Mouse (Mus musculus): ENCODE measurements around the gene 4931422A03Rik. TPM values are rescaled to one million over a fixed set of nuclear protein-coding genes. Genes with fewer than 3 reads are reported as not detected.

Gene 4931422A03Rik
- total RNA-seq, 2 experiments from 2014 or later = not detected

DNA sequence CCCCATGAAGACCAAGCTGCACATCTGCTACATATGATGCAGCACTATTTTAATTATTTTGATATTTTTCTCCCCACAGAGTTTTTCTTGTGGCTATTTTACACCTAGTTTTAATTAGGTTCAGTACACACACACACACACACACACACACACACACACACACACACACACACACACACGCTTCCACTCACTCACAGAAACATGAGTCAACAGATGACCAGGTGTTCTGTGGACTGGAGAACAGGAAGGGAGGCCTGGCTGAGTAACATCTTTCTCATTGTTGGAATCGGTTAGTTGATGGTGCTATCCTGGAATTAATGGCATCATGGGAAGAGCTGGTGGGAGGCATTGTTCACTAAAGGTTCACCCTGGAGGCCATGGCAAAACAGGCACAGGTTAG, 90.5 kb downstream of the 4931422A03Rik start:
- no peak for DNase-seq (ENCODE audit: low spot score in 2 of 2)

DNA sequence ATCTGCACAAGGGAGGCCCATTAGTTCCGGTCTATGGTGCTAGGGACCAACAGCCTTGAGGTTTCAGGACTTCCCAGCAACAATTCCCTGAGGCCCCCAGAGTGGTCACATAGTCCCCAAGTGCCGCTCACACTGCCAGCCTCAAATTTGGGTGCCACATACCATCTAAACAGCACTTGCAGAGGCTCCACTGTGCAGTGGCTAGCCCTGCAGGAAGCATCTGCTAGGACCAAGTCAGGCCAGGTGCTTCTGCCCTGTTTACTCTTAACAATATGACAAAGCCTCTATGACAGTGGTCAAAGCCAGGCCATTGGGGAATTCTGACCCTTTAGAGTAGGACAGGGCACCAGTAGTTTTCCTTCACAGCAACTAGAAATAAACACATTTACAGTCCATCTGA, 91.5 kb downstream of the 4931422A03Rik start:
- no peak for DNase-seq (ENCODE audit: low spot score in 2 of 2)

GRCm38 (mm10) chr2:103935691-103936435, 92.3 kb downstream of the 4931422A03Rik start:
- no peak for DNase-seq (ENCODE audit: low spot score in 2 of 2)

- no peak for DNase-seq (ENCODE audit: low spot score in 2 of 2)
Observed at GRCm38 (mm10) chr2:103934670-103935069, 93.5 kb downstream of the 4931422A03Rik start.

- no peak for DNase-seq (ENCODE audit: low spot score in 2 of 2)
Observed at GRCm38 (mm10) chr2:103934270-103934669, 93.9 kb downstream of the 4931422A03Rik start.

GRCm38 (mm10) chr2:103932480-103932879, 95.7 kb downstream of the 4931422A03Rik start:
- no peak for DNase-seq (ENCODE audit: low spot score in 2 of 2)

DNA sequence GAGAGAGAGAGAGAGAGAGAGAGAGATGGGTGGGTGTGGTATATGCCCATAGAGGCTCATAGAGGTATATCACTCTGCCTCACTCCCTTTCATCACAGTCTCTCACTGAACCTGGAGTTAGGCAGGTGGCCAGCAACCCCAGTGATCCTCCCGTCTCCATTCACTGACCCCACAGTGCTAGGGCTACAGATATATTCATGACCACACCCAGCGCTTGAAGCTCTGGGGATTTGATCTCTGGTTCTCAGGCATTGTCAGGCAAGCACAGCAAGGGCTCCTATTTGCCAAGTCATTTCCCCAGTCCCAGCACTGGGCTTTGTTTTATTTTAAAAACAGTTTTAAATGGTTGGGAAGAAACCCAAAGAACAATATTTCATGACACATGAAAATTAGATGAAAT, 96.1 kb downstream of the 4931422A03Rik start:
- DNase-seq (ENCODE audit: low spot score in 2 of 2) = peak in 1 of 2 experiments; percentile 48

DNA sequence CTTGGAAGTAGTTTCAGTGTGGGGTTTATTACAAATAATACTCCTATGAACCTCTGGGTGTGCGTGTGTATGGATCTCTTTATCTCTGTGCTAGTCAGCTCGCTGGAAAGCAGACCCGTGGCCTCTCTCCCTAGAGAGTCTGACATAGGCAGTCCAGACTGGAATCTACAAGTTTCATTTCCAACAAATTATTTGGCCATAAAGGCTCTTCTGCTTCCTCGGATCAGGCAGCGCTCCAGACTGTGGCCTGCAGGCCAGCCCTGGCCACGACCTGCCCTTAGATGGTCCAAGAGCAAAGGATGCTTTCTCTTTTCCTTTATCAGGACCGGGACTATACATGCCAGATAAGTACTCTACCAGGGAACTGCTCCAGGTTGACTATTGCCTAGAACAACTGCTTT, 96.7 kb downstream of the 4931422A03Rik start:
- DNase-seq (ENCODE audit: low spot score in 2 of 2) = peak in 1 of 2 experiments; percentile 76

- peak in 1 of 2 experiments; percentile 36 for DNase-seq (ENCODE audit: low spot score in 2 of 2)
Observed at GRCm38 (mm10) chr2:103930306-103931019, 97.7 kb downstream of the 4931422A03Rik start.

DNA sequence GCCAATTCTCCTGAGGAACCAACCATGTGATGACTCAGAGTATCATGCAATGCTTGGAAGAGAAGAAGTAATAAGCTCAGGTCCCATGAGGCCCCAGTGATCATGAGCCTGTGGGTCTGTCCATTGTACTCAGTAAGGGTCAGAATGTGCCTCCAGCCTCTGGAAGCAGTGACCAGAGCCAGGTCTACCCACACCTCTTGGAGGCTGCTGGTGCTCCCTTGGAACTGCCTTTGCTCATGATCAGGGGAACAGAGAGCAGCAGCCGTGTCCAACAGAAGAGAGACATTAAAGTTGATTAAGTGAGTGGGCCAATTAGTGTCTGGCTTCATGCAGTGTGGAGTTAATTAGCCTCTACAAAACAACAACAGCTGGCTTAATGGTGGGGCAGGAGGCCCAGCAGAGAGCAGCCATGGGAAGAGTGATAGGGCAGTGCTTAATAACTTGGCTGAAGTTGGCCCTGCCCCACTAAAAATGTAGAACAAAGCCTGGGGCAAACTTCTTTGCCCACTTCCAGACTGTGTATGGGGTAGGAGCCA, 100.5 kb downstream of the 4931422A03Rik start:
- peak in 1 of 2 experiments; percentile 28 for DNase-seq (ENCODE audit: low spot score in 2 of 2)

DNA sequence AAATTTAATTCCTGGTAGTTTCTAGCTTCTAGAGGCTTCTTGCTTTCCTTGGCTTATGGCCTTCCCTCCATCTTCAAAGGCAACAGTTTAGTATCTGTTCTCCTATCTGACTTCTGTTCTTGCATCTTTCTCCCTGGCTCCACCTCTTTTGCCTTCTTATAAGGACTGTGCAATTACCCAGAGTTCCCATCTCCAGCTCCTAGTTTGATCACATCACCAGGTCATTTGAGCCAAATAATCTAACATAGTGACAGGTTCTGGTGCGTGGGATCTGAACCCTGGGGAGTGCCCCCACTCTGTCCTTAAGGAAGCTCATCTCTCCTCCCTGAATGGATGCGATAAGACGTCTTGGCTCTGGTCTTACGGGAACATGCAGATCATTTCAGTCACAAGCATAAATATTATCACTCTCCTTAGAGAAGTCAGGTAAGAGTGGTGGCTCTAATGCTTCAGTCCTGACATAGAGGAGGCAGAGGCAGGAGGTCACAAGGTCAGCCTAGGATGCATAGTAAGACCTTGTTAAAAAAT, 101.5 kb downstream of the 4931422A03Rik start:
- DNase-seq (ENCODE audit: low spot score in 2 of 2) = no peak

DNA sequence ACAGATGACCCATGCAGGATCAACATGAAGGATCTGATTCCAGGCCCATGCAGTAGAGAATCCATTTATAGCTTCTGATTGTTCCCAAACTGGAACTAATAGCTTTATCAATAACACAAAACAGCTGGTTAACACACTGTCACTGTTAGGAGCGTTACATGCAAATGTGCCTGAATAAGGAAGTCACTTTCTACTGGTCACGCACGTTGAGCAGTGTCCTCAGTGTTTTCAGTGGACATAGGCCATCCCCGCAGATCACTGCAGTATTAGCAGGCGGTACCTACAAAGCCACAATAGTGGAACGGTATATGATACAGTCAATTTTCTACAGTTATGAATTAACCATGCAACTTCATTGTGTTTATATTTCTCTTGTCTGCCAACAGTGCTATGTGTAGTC, 108.7 kb downstream of the 4931422A03Rik start:
- no peak for DNase-seq (ENCODE audit: low spot score in 2 of 2)

DNA sequence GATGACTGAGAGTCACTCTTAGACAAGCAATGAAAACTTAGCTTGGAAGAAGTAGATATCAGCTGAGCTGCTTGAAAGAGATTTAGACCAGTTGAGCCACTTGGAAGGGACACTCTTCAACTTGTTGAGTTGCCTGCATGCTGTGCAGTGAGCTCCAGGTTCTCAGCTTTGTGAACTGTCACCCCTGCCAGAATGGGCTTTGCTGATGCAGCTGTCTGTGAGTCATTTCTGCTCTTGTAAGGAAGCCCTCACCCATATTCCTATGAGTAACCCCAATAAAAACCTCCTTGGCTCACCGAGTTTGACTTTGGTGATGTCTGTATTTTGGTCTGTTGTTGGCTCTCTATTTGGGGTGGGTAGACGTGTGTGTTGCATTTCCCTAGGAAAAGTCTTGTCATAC, 109.8 kb downstream of the 4931422A03Rik start:
- no peak for DNase-seq (ENCODE audit: low spot score in 2 of 2)

DNA sequence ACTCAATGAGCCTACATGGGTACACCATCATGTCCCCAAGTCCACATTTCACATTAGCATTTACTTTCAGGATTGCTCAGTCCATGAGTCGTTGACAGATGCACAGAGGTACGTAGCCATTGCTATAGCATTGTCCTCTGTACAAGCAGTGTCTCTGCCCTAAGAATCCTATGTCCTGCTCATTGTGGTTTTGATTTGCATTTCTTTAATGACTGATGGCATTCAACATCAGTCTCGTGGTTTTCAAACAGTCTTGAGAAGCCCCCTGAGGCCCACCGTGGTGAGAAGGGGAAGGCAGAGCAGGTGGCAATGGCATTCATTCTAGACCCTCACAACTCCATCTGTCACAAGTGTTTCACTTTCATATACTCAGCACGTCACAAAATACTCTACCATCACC, 110.8 kb downstream of the 4931422A03Rik start:
- no peak for DNase-seq (ENCODE audit: low spot score in 2 of 2)

Other genes with a start within 250 kb of the 4931422A03Rik start
- gene Caprin1, start 230.7 kb downstream of the 4931422A03Rik start, total RNA-seq (2021) = 100 to 1,000 TPM; 248 to 285 TPM
- 10 to 100 TPM; 21.2 to 23.2 TPM for gene Lmo2, start 70.4 kb downstream of the 4931422A03Rik start, total RNA-seq (2021)
- gene Fbxo3, start 640 bp downstream of the 4931422A03Rik start, total RNA-seq (2021) = 10 to 100 TPM; 41.4 to 47.0 TPM
- under 1 TPM; 0.16 to 0.17 TPM for gene Gm10912, start 37.5 kb upstream of the 4931422A03Rik start, total RNA-seq (2021)
- not detected for gene Gm10799, start 40.2 kb upstream of the 4931422A03Rik start, total RNA-seq (2021)
- 1 to 10 TPM; 1.4 to 2.9 TPM for gene Cd59b, start 41.5 kb upstream of the 4931422A03Rik start, total RNA-seq (2021)
- gene Cd59a, start 67.4 kb upstream of the 4931422A03Rik start, total RNA-seq (2021) = 10 to 100 TPM; 13.3 to 18.3 TPM
- 1 to 10 TPM; 1.3 to 2.6 TPM for gene A930018P22Rik, start 94.4 kb upstream of the 4931422A03Rik start, total RNA-seq (2021)

All from gastrocnemius, postnatal 4 days (tissue).